Mouse (Mus musculus): ENCODE data around the gene Dbi. TPM values are rescaled to one million over a fixed set of nuclear protein-coding genes. Genes with fewer than 3 reads are reported as not detected.

Gene Dbi
- polyA plus RNA-seq (2017; shearing (Covaris generic)), result 147 TPM

DNA sequence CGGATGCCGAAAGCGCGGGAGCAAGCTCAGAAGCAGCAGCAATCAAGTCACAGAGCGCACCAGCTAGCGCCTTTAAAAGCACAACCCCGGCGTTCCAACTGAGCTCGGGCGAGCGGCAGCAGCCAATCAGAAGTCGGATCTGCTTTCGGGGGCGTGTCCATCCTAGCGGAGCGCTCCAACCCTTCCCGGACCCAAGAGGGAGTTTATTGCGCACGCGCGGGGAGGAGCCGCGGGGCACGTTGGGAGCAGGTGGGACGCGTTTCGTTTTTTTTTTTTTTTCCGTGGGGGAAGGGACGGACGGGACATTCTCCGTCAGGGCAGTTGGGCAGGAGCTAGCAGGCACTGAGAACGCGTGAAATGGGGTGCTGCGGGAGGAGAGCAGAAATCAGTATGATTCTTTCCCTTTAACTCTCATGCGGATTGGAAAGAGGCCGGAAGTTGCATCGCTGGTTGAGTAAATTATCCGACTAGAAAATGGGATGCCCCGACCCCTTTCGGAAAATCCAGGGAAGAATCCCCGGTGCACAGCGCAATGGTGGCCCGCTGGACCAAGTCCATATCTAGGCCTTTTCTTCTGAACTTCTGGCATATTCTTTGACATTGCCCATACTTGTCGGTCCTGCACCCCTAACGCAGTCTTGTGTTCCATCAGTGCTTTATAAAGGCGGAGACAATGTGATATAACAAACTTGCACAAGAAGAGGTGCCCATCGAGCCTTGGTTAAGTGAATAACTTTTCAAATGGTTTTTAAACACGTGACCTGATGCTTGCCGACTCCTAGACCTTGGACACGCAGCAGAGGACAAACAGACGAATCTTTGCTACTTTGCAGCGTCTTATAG, at the start of gene Dbi, which contains the start of gene 3110009E18Rik:
Gene Dbi (minus strand): TSS at position 110 of the 843 bp plus-strand sequence.
Gene 3110009E18Rik (plus strand): TSS at position 219 of the 843 bp plus-strand sequence.

DNA sequence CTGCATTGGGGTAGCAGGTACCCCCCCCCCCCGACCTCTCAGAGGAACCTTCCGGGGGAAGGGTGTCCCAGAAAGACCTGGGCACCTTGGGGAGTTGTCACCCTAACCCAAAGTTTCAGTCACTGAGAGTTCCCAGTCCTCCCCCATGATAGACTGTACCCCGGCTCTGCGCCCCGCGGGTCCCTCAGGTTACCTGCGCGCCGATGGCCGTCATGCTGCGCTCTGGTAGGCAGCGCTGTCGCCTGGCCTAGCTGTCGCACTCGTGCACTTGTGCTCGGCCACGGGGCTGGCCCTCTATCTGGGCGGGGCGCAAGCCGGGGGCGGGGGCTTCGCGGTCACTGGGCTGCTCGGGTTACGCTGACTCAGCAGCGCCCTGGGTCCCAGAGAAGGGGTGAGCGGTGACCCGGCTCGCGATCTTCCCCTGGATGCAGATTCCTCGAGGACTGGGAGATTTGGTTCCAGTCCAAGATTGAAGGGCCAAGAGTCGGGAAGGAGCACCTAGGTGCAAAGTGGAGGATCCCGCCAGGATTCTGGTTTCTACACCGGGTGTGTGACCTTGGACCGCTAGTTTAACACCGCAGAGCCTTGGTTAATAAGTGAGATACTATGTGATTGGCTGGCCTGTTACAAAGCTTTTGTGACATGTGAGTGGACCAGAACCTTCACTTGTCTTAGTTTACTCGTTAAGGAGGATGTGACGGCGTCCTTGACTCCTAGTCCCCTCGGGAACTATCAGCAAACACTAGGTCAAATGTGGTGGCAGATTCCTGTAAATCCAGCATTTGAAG, 47.2 kb downstream of the Dbi start, which contains the start of gene Tmem37:
Gene Tmem37 (minus strand): TSS at position 556 of the 788 bp plus-strand sequence.

Other genes starting within 250 kb of the Dbi start
- gene Tmem177, start 207.9 kb downstream of the Dbi start, polyA plus RNA-seq (2017; shearing (Covaris generic)), result 5.9 TPM
- not detected for gene Cfap221, start 123.8 kb downstream of the Dbi start, polyA plus RNA-seq (2017; shearing (Covaris generic))
- 0.25 TPM for gene Sctr, start 114.2 kb downstream of the Dbi start, polyA plus RNA-seq (2017; shearing (Covaris generic))
- gene Tmem37, start 47.0 kb downstream of the Dbi start, polyA plus RNA-seq (2017; shearing (Covaris generic)), result 1.1 TPM
- gene 3110009E18Rik, start 109 bp upstream of the Dbi start, polyA plus RNA-seq (2017; shearing (Covaris generic)), result 27.6 TPM
- 0.18 TPM for gene Steap3, start 151.6 kb upstream of the Dbi start, polyA plus RNA-seq (2017; shearing (Covaris generic))
- gene C1ql2, start 219.5 kb upstream of the Dbi start, polyA plus RNA-seq (2017; shearing (Covaris generic)), result not detected